Mouse (Mus musculus) midbrain, embryonic 12.5 days (tissue): ENCODE results near the gene Uqcc2. TPM values are rescaled to one million over a fixed set of nuclear protein-coding genes. Genes with fewer than 3 reads are reported as not detected.

Experiments used
- ATAC-seq: fragments of 200-750 bp; cut with Nextera tagmentation; 2 replicates; pipeline ENCODE4 v1.8.0; 2017; ENCODE audit warnings: low read depth, moderate TSS enrichment, moderate library complexity; ENCODE audit not compliant: low FRiP score
- H3K27ac ChIP-seq: fragments of 300-500 bp; sonication (generic); replicated peaks from 2 replicates; pipeline ENCODE4 v1.5.1; 2016; ENCODE audit warnings: mild to moderate bottlenecking
- H3K27me3 ChIP-seq: fragments of 300-500 bp; sonication (generic); 2 replicates; pipeline ENCODE4 v1.6.1; 2016; ENCODE audit warnings: mild to moderate bottlenecking
- H3K36me3 ChIP-seq: fragments of 300-500 bp; sonication (generic); 2 replicates; pipeline ENCODE4 v1.6.1; 2016
- H3K4me1 ChIP-seq: fragments of 300-500 bp; sonication (generic); 2 replicates; pipeline ENCODE4 v1.6.1; 2016
- H3K4me2 ChIP-seq: fragments of 300-500 bp; sonication (generic); replicated peaks from 2 replicates; pipeline ENCODE4 v1.6.1; 2016; ENCODE audit warnings: mild to moderate bottlenecking, moderate library complexity
- H3K4me3 ChIP-seq: fragments of 300-500 bp; sonication (generic); 2 replicates; pipeline ENCODE4 v1.5.1; 2016; ENCODE audit warnings: mild to moderate bottlenecking
- H3K9ac ChIP-seq: fragments of 300-500 bp; sonication (generic); replicated peaks from 2 replicates; pipeline ENCODE4 v1.6.1; 2016; ENCODE audit warnings: mild to moderate bottlenecking, moderate library complexity
- H3K9me3 ChIP-seq: fragments of 300-500 bp; sonication (generic); 2 replicates; pipeline ENCODE4 v1.6.1; 2016; ENCODE audit warnings: mild to moderate bottlenecking
- WGBS: fragments of 180-500 bp; shearing (Covaris S2); methylation state at CpG from one replicate; pipeline ENCODE4 v1.1.7; 2016; 5-methylcytosine and 5-hydroxymethylcytosine counted together
- polyA plus RNA-seq: library from polyadenylated mRNA; unstranded; fragments of >200 nt; fragmentation: Nextera tagmentation; extraction: Ambion mirVana; gene quantifications from 2 replicates; pipeline ENCODE4 v1.2.1, GENCODE M21; 2016

The Uqcc2 gene
- polyA plus RNA-seq, 1 experiment from 2014 or later: 331 TPM

- H3K27me3 ChIP-seq: peaks cover 24% of the 10 kb centered on the region
- H3K36me3 ChIP-seq: peaks cover 42% of the 10 kb centered on the region
- H3K4me1 ChIP-seq: peaks cover 27% of the 10 kb centered on the region
- H3K9ac ChIP-seq: no peak overlapping the region
- H3K4me2 ChIP-seq: no peak overlapping the region
- H3K4me3 ChIP-seq: no peak overlapping the region
- 0 out of 2 replicates have a peak overlapping the region, but pooled peaks have one; percentile 46 for H3K27ac ChIP-seq
- ATAC-seq: no peak
- H3K9me3 ChIP-seq: no peaks in the 10 kb centered on the region
- 62% methylated on average over 7 of the region's 7 CpGs for WGBS
Observed at GRCm38 (mm10) chr17:27121781-27122180, 11.9 kb downstream of the Uqcc2 start.

GRCm38 (mm10) chr17:27121266-27121665, 12.4 kb downstream of the Uqcc2 start:
- H3K9me3 ChIP-seq: no peaks in the 10 kb centered on the region
- H3K27me3 ChIP-seq: peaks cover 24% of the 10 kb centered on the region
- H3K4me1 ChIP-seq: peaks cover 24% of the 10 kb centered on the region
- peak overlapping the region; percentile 46; the same call in 1 of the 2 replicates for H3K27ac ChIP-seq
- ATAC-seq: no peak
- H3K9ac ChIP-seq: peak overlapping the region; percentile 12; the same call in 1 of the 2 replicates
- H3K4me2 ChIP-seq: peak overlapping the region; percentile 30; the same call in 1 of the 2 replicates
- H3K4me3 ChIP-seq: no peak overlapping the region
- H3K36me3 ChIP-seq: peaks cover 42% of the 10 kb centered on the region
- 37% methylated on average over 14 of the region's 14 CpGs for WGBS

GRCm38 (mm10) chr17:27120561-27121024, 13.1 kb downstream of the Uqcc2 start:
- H3K27me3 ChIP-seq: peaks cover 24% of the 10 kb centered on the region
- H3K36me3 ChIP-seq: peaks cover 40% of the 10 kb centered on the region
- H3K4me1 ChIP-seq: peaks cover 20% of the 10 kb centered on the region
- H3K9ac ChIP-seq: peak overlapping the region; percentile 12; the same call in 1 of the 2 replicates
- no peak overlapping the region for H3K4me3 ChIP-seq
- 3% methylated on average over 18 of the region's 18 CpGs for WGBS
- H3K27ac ChIP-seq: peak overlapping the region; percentile 54
- no peak; the same call in 1 of the 2 replicates for ATAC-seq
- no peaks in the 10 kb centered on the region for H3K9me3 ChIP-seq
- H3K4me2 ChIP-seq: peak overlapping the region; percentile 30

- Histone ChIP-seq H3K27ac (peak overlapping the region; percentile 54; the same call in 1 of the 2 replicates), H3K36me3 (peaks cover 33% of the 10 kb centered on the region), H3K9ac (no peak overlapping the region), H3K4me1 (peaks cover 22% of the 10 kb centered on the region), H3K9me3 (no peaks in the 10 kb centered on the region), H3K27me3 (peaks cover 24% of the 10 kb centered on the region), H3K4me3 (no peak overlapping the region), H3K4me2 (peak overlapping the region; percentile 30; the same call in 1 of the 2 replicates)
- ATAC-seq: no peak
- WGBS: 64% methylated on average over 8 of the region's 8 CpGs
Observed at GRCm38 (mm10) chr17:27119954-27120353, 13.8 kb downstream of the Uqcc2 start.

GRCm38 (mm10) chr17:27119540-27119895, 14.2 kb downstream of the Uqcc2 start:
- Histone ChIP-seq H3K27me3 (peaks cover 24% of the 10 kb centered on the region), H3K4me3 (no peak overlapping the region), H3K4me1 (peaks cover 22% of the 10 kb centered on the region), H3K4me2 (no peak overlapping the region), H3K36me3 (peaks cover 30% of the 10 kb centered on the region), H3K27ac (no peak overlapping the region), H3K9ac (no peak overlapping the region), H3K9me3 (no peaks in the 10 kb centered on the region)
- 66% methylated on average over 4 of the region's 4 CpGs for WGBS
- ATAC-seq: no peak

GRCm38 (mm10) chr17:27118676-27119539, 14.8 kb downstream of the Uqcc2 start:
- no peak for ATAC-seq

GRCm38 (mm10) chr17:27110072-27110471, 23.6 kb downstream of the Uqcc2 start:
- H3K27ac ChIP-seq: no peak overlapping the region
- no peak for ATAC-seq
- H3K9me3 ChIP-seq: no peaks in the 10 kb centered on the region
- no peaks in the 10 kb centered on the region for H3K36me3 ChIP-seq
- no peak overlapping the region for H3K9ac ChIP-seq
- WGBS: 93% methylated on average over 7 of the region's 7 CpGs
- H3K4me2 ChIP-seq: no peak overlapping the region
- no peak overlapping the region for H3K4me3 ChIP-seq
- H3K27me3 ChIP-seq: no peaks in the 10 kb centered on the region
- H3K4me1 ChIP-seq: 0 out of 2 replicates have a peak, but pooled peaks cover 1% of the 10 kb centered on the region

More at GRCm38 (mm10) chr17:27118676-27119539, 14.8 kb downstream of the Uqcc2 start:
- H3K9me3 ChIP-seq: no peaks in the 10 kb centered on the region
- no peak overlapping the region for H3K4me3 ChIP-seq
- H3K4me2 ChIP-seq: no peak overlapping the region
- peaks cover 22% of the 10 kb centered on the region for H3K4me1 ChIP-seq
- 86% methylated on average over 25 of the region's 25 CpGs for WGBS
- H3K27me3 ChIP-seq: peaks cover 24% of the 10 kb centered on the region
- H3K36me3 ChIP-seq: peaks cover 24% of the 10 kb centered on the region
- H3K9ac ChIP-seq: no peak overlapping the region
- no peak overlapping the region for H3K27ac ChIP-seq

GRCm38 (mm10) chr17:27107936-27108335, 25.8 kb downstream of the Uqcc2 start:
- Histone ChIP-seq H3K4me1 (no peaks in the 10 kb centered on the region), H3K4me3 (no peak overlapping the region), H3K27me3 (no peaks in the 10 kb centered on the region), H3K27ac (no peak overlapping the region), H3K4me2 (no peak overlapping the region), H3K9me3 (no peaks in the 10 kb centered on the region), H3K36me3 (no peaks in the 10 kb centered on the region), H3K9ac (no peak overlapping the region)
- WGBS: 72% methylated on average over 6 of the region's 6 CpGs
- no peak for ATAC-seq

GRCm38 (mm10) chr17:27106745-27107144, 27.0 kb downstream of the Uqcc2 start:
- 88% methylated on average over 9 of the region's 9 CpGs for WGBS
- H3K9ac ChIP-seq: no peak overlapping the region
- H3K9me3 ChIP-seq: no peaks in the 10 kb centered on the region
- no peak overlapping the region for H3K4me2 ChIP-seq
- no peaks in the 10 kb centered on the region for H3K4me1 ChIP-seq
- H3K27ac ChIP-seq: no peak overlapping the region
- H3K27me3 ChIP-seq: no peaks in the 10 kb centered on the region
- H3K36me3 ChIP-seq: no peaks in the 10 kb centered on the region
- no peak for ATAC-seq
- no peak overlapping the region for H3K4me3 ChIP-seq

GRCm38 (mm10) chr17:27105698-27106470, 27.8 kb downstream of the Uqcc2 start:
- no peak for ATAC-seq
- H3K27ac ChIP-seq: no peak overlapping the region
- no peak overlapping the region for H3K9ac ChIP-seq
- H3K4me3 ChIP-seq: no peak overlapping the region
- H3K4me2 ChIP-seq: no peak overlapping the region
- H3K9me3 ChIP-seq: no peaks in the 10 kb centered on the region
- 72% methylated on average over 10 of the region's 18 CpGs for WGBS
- H3K27me3 ChIP-seq: 0 out of 2 replicates have a peak, but pooled peaks cover 6% of the 10 kb centered on the region
- H3K4me1 ChIP-seq: no peaks in the 10 kb centered on the region
- no peaks in the 10 kb centered on the region for H3K36me3 ChIP-seq

GRCm38 (mm10) chr17:27101675-27102074, 32.0 kb downstream of the Uqcc2 start:
- Histone ChIP-seq H3K9ac (no peak overlapping the region), H3K27ac (no peak overlapping the region), H3K36me3 (no peaks in the 10 kb centered on the region), H3K4me1 (no peaks in the 10 kb centered on the region), H3K4me2 (no peak overlapping the region), H3K4me3 (no peak overlapping the region), H3K27me3 (0 out of 2 replicates have a peak, but pooled peaks cover 6% of the 10 kb centered on the region), H3K9me3 (no peaks in the 10 kb centered on the region)
- ATAC-seq: no peak
- 88% methylated on average over 5 of the region's 5 CpGs for WGBS

- Histone ChIP-seq H3K9ac (no peak overlapping the region), H3K27ac (no peak overlapping the region), H3K4me2 (no peak overlapping the region), H3K4me3 (no peak overlapping the region), H3K27me3 (no peaks in the 10 kb centered on the region), H3K9me3 (no peaks in the 10 kb centered on the region), H3K36me3 (no peaks in the 10 kb centered on the region), H3K4me1 (no peaks in the 10 kb centered on the region)
- 34% methylated on average over 13 of the region's 13 CpGs for WGBS
- ATAC-seq: no peak
Observed at GRCm38 (mm10) chr17:27095690-27096089, 38.0 kb downstream of the Uqcc2 start.
